Mouse (Mus musculus): ENCODE results near the gene Ptbp3. TPM values are rescaled to one million over a fixed set of nuclear protein-coding genes. Genes with fewer than 3 reads are reported as not detected.

Ptbp3 gene
- polyA plus RNA-seq, 1 experiment from 2014 or later: 18.5 TPM

DNA sequence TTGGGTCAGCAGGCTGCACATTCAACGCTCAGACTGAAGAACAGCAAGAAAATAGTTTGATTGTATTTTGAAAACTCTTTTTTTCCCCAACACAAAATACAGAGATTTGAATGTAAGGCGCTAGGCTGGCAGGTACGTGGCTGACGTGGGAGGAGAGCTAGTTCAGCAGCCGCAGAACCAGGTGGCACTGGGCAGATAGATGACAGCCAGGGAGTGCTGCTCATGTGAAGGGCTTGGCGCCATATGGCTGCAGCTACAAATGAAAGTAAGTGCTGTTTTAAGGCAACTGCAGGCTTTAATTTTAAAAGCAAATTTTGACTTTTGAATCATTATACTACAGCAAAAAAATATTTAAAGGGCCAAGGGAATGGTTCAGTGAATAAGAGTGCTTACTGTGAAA, 86.7 kb downstream of the Ptbp3 start:
- Histone ChIP-seq H3K4me1 (replicated peaks) (no peaks in the 10 kb centered on the region), H3K27ac (no peak overlapping the region)
- no peak for ATAC-seq

DNA sequence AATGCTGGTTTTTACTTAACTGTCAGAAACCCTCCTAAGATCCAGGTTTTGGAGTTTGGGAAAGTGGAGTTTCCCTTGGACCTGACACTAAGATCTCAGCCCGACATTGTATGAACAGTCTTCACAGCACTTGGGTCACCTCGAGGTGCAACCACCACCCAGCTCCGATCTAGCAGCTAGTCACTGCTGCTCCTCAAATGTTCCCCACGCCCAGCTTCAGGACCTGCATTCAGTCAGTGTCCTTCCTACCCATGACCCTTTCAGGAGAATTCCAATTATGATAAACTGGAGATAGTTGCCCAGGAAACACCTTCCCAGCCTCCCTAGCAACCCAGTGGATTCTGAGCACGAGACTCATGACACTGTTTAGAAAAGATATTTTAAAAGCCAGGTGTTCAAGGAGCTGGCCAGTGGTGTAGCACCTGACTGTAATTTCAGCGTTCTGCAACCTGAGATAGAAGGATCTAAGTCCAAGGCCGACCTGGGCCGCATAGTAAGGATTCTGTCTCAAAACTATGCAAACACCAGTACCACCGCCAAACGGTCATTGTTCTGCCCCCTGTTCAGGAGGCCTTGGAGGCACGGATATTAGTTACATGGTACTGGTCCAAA, 87.9 kb downstream of the Ptbp3 start:
- H3K9me3 ChIP-seq: no peaks in the 10 kb centered on the region
- no peak for ATAC-seq
- no peak overlapping the region for H3K4me2 ChIP-seq (replicated peaks)
- no peaks in the 10 kb centered on the region for H3K27me3 ChIP-seq
- H3K4me3 ChIP-seq (replicated peaks): no peak overlapping the region
- no peaks in the 10 kb centered on the region for H3K36me3 ChIP-seq
- H3K9ac ChIP-seq (replicated peaks): no peak overlapping the region
- 89% methylated on average over 11 of the region's 11 CpGs for WGBS
- no peak overlapping the region for H3K27ac ChIP-seq
- no peaks in the 10 kb centered on the region for H3K4me1 ChIP-seq (replicated peaks)

More for the DNA sequence above, 86.7 kb downstream of the Ptbp3 start:
- Histone ChIP-seq H3K27me3 (no peaks in the 10 kb centered on the region), H3K9me3 (no peaks in the 10 kb centered on the region), H3K36me3 (no peaks in the 10 kb centered on the region), H3K4me2 (replicated peaks) (no peak overlapping the region), H3K4me3 (replicated peaks) (no peak overlapping the region), H3K9ac (replicated peaks) (no peak overlapping the region)
- WGBS: 89% methylated on average over 6 of the region's 6 CpGs

- no peaks in the 10 kb centered on the region for H3K9me3 ChIP-seq
- no peak overlapping the region for H3K9ac ChIP-seq (replicated peaks)
- no peak overlapping the region for H3K4me2 ChIP-seq (replicated peaks)
- WGBS: 88% methylated on average over 13 of the region's 13 CpGs
- H3K27me3 ChIP-seq: no peaks in the 10 kb centered on the region
- ATAC-seq: no peak
- H3K4me3 ChIP-seq (replicated peaks): no peak overlapping the region
- no peak overlapping the region for H3K27ac ChIP-seq
- H3K4me1 ChIP-seq (replicated peaks): no peaks in the 10 kb centered on the region
- H3K36me3 ChIP-seq: no peaks in the 10 kb centered on the region
These were observed 89.8 kb downstream of the Ptbp3 start for GRCm38 (mm10) chr4:59459216-59459955.

- H3K9me3 ChIP-seq: no peaks in the 10 kb centered on the region
- 40% methylated on average over 9 of the region's 9 CpGs for whole genome bisulfite sequencing
- no peak for ATAC-seq
These were observed 91.2 kb downstream of the Ptbp3 start for GRCm38 (mm10) chr4:59457941-59458340.

GRCm38 (mm10) chr4:59457091-59457490, 92.1 kb downstream of the Ptbp3 start:
- H3K4me3 ChIP-seq (replicated peaks): no peak overlapping the region
- H3K27me3 ChIP-seq: no peaks in the 10 kb centered on the region
- H3K4me1 ChIP-seq (replicated peaks): no peaks in the 10 kb centered on the region
- no peak overlapping the region for H3K9ac ChIP-seq (replicated peaks)
- no peak overlapping the region for H3K4me2 ChIP-seq (replicated peaks)
- ATAC-seq: no peak
- H3K27ac ChIP-seq: no peak overlapping the region
- H3K36me3 ChIP-seq: no peaks in the 10 kb centered on the region
- 88% methylated on average over 5 of the region's 5 CpGs for WGBS
- H3K9me3 ChIP-seq: no peaks in the 10 kb centered on the region

More at GRCm38 (mm10) chr4:59457941-59458340, 91.2 kb downstream of the Ptbp3 start:
- H3K27me3 ChIP-seq: no peaks in the 10 kb centered on the region
- H3K9ac ChIP-seq (replicated peaks): no peak overlapping the region
- no peak overlapping the region for H3K4me2 ChIP-seq (replicated peaks)
- no peaks in the 10 kb centered on the region for H3K4me1 ChIP-seq (replicated peaks)
- H3K4me3 ChIP-seq (replicated peaks): no peak overlapping the region
- no peaks in the 10 kb centered on the region for H3K36me3 ChIP-seq
- no peak overlapping the region for H3K27ac ChIP-seq

GRCm38 (mm10) chr4:59455465-59455864, 93.7 kb downstream of the Ptbp3 start:
- Histone ChIP-seq H3K4me3 (replicated peaks) (no peak overlapping the region), H3K9me3 (no peaks in the 10 kb centered on the region)

DNA sequence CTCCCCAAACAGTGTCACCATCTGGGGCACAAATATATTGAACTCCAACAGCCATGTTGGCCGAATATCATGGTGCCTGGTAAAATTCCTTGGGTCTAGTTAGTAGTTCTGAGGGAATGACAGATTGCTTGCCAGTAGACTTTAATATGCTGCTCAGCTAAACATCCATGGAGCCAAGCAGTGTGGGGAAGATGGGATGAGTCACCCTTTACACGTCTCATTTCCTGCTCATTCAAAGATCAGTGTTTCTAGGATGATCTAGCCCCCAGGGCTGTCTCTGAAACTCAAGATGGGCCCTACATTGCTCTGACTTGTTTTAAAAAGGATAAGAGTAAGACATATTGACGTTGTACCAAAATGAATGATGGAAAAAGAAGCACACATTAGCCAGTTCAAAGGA, 95.1 kb downstream of the Ptbp3 start:
- ATAC-seq: no peak
- Histone ChIP-seq H3K4me3 (replicated peaks) (no peak overlapping the region), H3K9me3 (no peaks in the 10 kb centered on the region), H3K36me3 (no peaks in the 10 kb centered on the region), H3K4me2 (replicated peaks) (no peak overlapping the region), H3K27ac (no peak overlapping the region), H3K9ac (replicated peaks) (no peak overlapping the region), H3K27me3 (no peaks in the 10 kb centered on the region), H3K4me1 (replicated peaks) (no peaks in the 10 kb centered on the region)
- 85% methylated on average over 3 of the region's 3 CpGs for WGBS

More at GRCm38 (mm10) chr4:59455465-59455864, 93.7 kb downstream of the Ptbp3 start:
- ATAC-seq: no peak
- Histone ChIP-seq H3K9ac (replicated peaks) (no peak overlapping the region), H3K36me3 (no peaks in the 10 kb centered on the region), H3K27ac (no peak overlapping the region), H3K4me2 (replicated peaks) (no peak overlapping the region), H3K4me1 (replicated peaks) (no peaks in the 10 kb centered on the region), H3K27me3 (no peaks in the 10 kb centered on the region)
- WGBS: 75% methylated on average over 2 of the region's 2 CpGs

GRCm38 (mm10) chr4:59452503-59452933, 96.6 kb downstream of the Ptbp3 start:
- WGBS: 89% methylated on average over 8 of the region's 8 CpGs
- Histone ChIP-seq H3K9ac (replicated peaks) (no peak overlapping the region), H3K4me2 (replicated peaks) (no peak overlapping the region), H3K4me1 (replicated peaks) (no peaks in the 10 kb centered on the region), H3K9me3 (no peaks in the 10 kb centered on the region), H3K27ac (no peak overlapping the region), H3K4me3 (replicated peaks) (no peak overlapping the region), H3K36me3 (no peaks in the 10 kb centered on the region), H3K27me3 (no peaks in the 10 kb centered on the region)
- no peak for ATAC-seq

DNA sequence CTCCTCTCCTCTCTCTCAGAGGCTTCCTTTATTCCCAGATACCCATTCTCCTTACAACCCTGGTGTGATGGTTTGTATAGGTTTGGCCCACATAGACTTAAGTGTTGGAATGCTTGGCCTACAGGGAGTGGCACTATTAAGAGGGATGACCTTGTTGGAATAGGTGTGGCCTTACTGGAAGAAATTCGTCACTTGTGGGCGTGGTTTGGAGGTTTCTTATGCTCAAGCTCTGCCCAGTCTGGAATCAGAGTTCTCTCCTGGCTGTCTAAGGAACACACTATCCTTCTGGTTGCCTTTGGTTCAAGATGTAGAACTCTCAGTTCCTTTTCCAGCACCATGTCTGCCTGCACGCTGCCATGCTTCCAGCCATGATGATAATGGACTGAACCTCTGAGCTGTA, 98.3 kb downstream of the Ptbp3 start:
- Histone ChIP-seq H3K27me3 (no peaks in the 10 kb centered on the region), H3K4me2 (replicated peaks) (no peak overlapping the region), H3K27ac (no peak overlapping the region), H3K9me3 (no peaks in the 10 kb centered on the region), H3K9ac (replicated peaks) (no peak overlapping the region), H3K4me3 (replicated peaks) (no peak overlapping the region), H3K36me3 (no peaks in the 10 kb centered on the region), H3K4me1 (replicated peaks) (no peaks in the 10 kb centered on the region)
- ATAC-seq: no peak
- whole genome bisulfite sequencing: 91% methylated on average over 3 of the region's 3 CpGs

GRCm38 (mm10) chr4:59450234-59450854, 98.8 kb downstream of the Ptbp3 start:
- H3K27ac ChIP-seq: no peak overlapping the region
- H3K4me1 ChIP-seq (replicated peaks): no peaks in the 10 kb centered on the region
- no peaks in the 10 kb centered on the region for H3K9me3 ChIP-seq
- WGBS: 90% methylated on average over 6 of the region's 6 CpGs
- no peaks in the 10 kb centered on the region for H3K36me3 ChIP-seq
- H3K27me3 ChIP-seq: no peaks in the 10 kb centered on the region
- ATAC-seq: no peak
- H3K4me2 ChIP-seq (replicated peaks): no peak overlapping the region
- H3K9ac ChIP-seq (replicated peaks): no peak overlapping the region
- no peak overlapping the region for H3K4me3 ChIP-seq (replicated peaks)

DNA sequence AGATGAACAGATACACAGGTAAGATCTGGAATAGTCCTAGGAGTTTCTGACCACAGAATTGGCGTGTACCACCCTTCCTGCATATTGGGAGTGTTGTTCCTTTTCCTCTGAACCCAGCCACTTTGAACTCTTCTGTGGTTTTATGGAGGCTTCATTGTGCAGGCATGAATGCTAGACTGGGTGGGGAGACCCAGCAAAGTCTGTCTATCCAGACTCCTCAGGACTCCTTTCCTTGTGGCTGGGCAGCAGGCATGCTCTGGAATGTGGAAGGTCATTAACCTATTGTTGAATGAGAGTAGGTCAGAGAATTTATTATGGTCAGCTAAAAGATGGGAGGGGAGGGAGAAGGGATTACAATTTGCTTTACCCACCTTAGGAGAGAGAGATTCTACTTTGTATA, 101.9 kb downstream of the Ptbp3 start:
- Histone ChIP-seq H3K9me3 (no peaks in the 10 kb centered on the region), H3K4me2 (replicated peaks) (no peak overlapping the region), H3K4me3 (replicated peaks) (no peak overlapping the region), H3K27me3 (no peaks in the 10 kb centered on the region), H3K27ac (no peak overlapping the region), H3K36me3 (no peaks in the 10 kb centered on the region), H3K9ac (replicated peaks) (no peak overlapping the region), H3K4me1 (replicated peaks) (no peaks in the 10 kb centered on the region)
- no peak for ATAC-seq
- 61% methylated on average over 1 of the region's 1 CpGs for WGBS

GRCm38 (mm10) chr4:59445516-59445915, 103.6 kb downstream of the Ptbp3 start:
- H3K4me2 ChIP-seq (replicated peaks): no peak overlapping the region
- H3K27ac ChIP-seq: no peak overlapping the region
- WGBS: 85% methylated on average over 6 of the region's 6 CpGs
- no peak for ATAC-seq
- no peak overlapping the region for H3K9ac ChIP-seq (replicated peaks)
- H3K36me3 ChIP-seq: no peaks in the 10 kb centered on the region
- no peak overlapping the region for H3K4me3 ChIP-seq (replicated peaks)
- H3K9me3 ChIP-seq: no peaks in the 10 kb centered on the region
- H3K27me3 ChIP-seq: no peaks in the 10 kb centered on the region
- no peaks in the 10 kb centered on the region for H3K4me1 ChIP-seq (replicated peaks)

Measured in midbrain, embryonic 13.5 days (tissue).